Mouse (Mus musculus) lung, adult 2 months (tissue): Measurements from ENCODE around the gene Bloc1s4.

Source experiments
- CTCF ChIP-seq: fragments of 200-500 bp; IDR thresholded peaks from 2 replicates; pipeline ENCODE4 v1.5.1; 2011; ENCODE audit warnings: mild to moderate bottlenecking, low read length, control low read depth; ENCODE audit not compliant: insufficient read depth
- POLR2A ChIP-seq: fragments of 200-500 bp; IDR thresholded peaks from 2 replicates; pipeline ENCODE4 v1.6.1; 2011; ENCODE audit warnings: low read depth, mild to moderate bottlenecking, control low read depth, low read length, borderline replicate concordance; ENCODE audit errors: extremely low read depth

GRCm38 (mm10) chr5:36731901-36732652 lies 16.4 kb downstream of the Bloc1s4 start:
- no peak for TF ChIP-seq CTCF
- TF ChIP-seq POLR2A = no peak
